Mouse (Mus musculus): ENCODE measurements around the gene Rps27l. TPM values are rescaled to one million over a fixed set of nuclear protein-coding genes. Genes with fewer than 3 reads are reported as not detected.

Rps27l gene
- total RNA-seq, 4 experiments from 2014 or later = 151 to 173 (median 164) TPM

- no peak for DNase-seq (ENCODE audit: low spot score)
Measured at GRCm38 (mm10) chr9:66920488-66921279, 25.2 kb upstream of the Rps27l start.

- no peak for DNase-seq (ENCODE audit: low spot score)
Measured at GRCm38 (mm10) chr9:66922076-66922475, 23.8 kb upstream of the Rps27l start.

GRCm38 (mm10) chr9:66925853-66926252 lies 20.0 kb upstream of the Rps27l start:
- no peak for DNase-seq (ENCODE audit: low spot score)

GRCm38 (mm10) chr9:66927696-66928402 lies 18.0 kb upstream of the Rps27l start:
- no peak for DNase-seq (ENCODE audit: low spot score)

GRCm38 (mm10) chr9:66930351-66930750 lies 15.5 kb upstream of the Rps27l start:
- no peak for DNase-seq (ENCODE audit: low spot score)

GRCm38 (mm10) chr9:66933869-66934808 lies 11.7 kb upstream of the Rps27l start:
- no peak for DNase-seq (ENCODE audit: low spot score)

GRCm38 (mm10) chr9:66937507-66937906 lies 8.4 kb upstream of the Rps27l start:
- no peak for DNase-seq (ENCODE audit: low spot score)

GRCm38 (mm10) chr9:66938836-66939235 lies 7.0 kb upstream of the Rps27l start:
- peak; percentile 62 for DNase-seq (ENCODE audit: low spot score)

GRCm38 (mm10) chr9:66945161-66945560 lies 725 bp upstream of the Rps27l start:
- peak; percentile 2 for DNase-seq (ENCODE audit: low spot score)

- DNase-seq (ENCODE audit: low spot score) = no peak
Measured at GRCm38 (mm10) chr9:66948536-66948935, 2.6 kb downstream of the Rps27l start.

GRCm38 (mm10) chr9:66952321-66952720 lies 6.4 kb downstream of the Rps27l start:
- DNase-seq (ENCODE audit: low spot score) = no peak

- DNase-seq (ENCODE audit: low spot score) = no peak
Measured at GRCm38 (mm10) chr9:66952886-66953285, 7.0 kb downstream of the Rps27l start.

- no peak for DNase-seq (ENCODE audit: low spot score)
Measured at GRCm38 (mm10) chr9:66957451-66957850, 11.6 kb downstream of the Rps27l start.

GRCm38 (mm10) chr9:66961478-66961877 lies 15.6 kb downstream of the Rps27l start:
- no peak for DNase-seq (ENCODE audit: low spot score)

GRCm38 (mm10) chr9:66967492-66967891 lies 21.6 kb downstream of the Rps27l start:
- DNase-seq (ENCODE audit: low spot score) = no peak

- no peak for DNase-seq (ENCODE audit: low spot score)
Measured at GRCm38 (mm10) chr9:66971116-66971515, 25.2 kb downstream of the Rps27l start.

GRCm38 (mm10) chr9:66974721-66975225 lies 28.9 kb downstream of the Rps27l start:
- peak; percentile 62 for DNase-seq (ENCODE audit: low spot score)

GRCm38 (mm10) chr9:66975239-66975645 lies 29.4 kb downstream of the Rps27l start, which contains the start of gene Lactb:
Gene Lactb (minus strand): TSS chr9:66975484.
- peak; percentile 93 for DNase-seq (ENCODE audit: low spot score)

GRCm38 (mm10) chr9:66977121-66977520 lies 31.2 kb downstream of the Rps27l start:
- DNase-seq (ENCODE audit: low spot score) = no peak

GRCm38 (mm10) chr9:66977982-66978381 lies 32.1 kb downstream of the Rps27l start:
- DNase-seq (ENCODE audit: low spot score) = no peak

GRCm38 (mm10) chr9:66978468-66978867 lies 32.6 kb downstream of the Rps27l start:
- DNase-seq (ENCODE audit: low spot score) = no peak

- peak; percentile 31 for DNase-seq (ENCODE audit: low spot score)
Measured at GRCm38 (mm10) chr9:66980458-66980857, 34.6 kb downstream of the Rps27l start.
